Mouse (Mus musculus) spleen, adult 2 months (tissue): ENCODE data around the gene 4931428F04Rik.

Experiments used
- CTCF ChIP-seq: fragments of 200-500 bp; IDR thresholded peaks from 2 replicates; pipeline ENCODE4 v1.5.1; 2011; ENCODE audit warnings: mild to moderate bottlenecking, inconsistent platforms; ENCODE audit not compliant: insufficient read depth, insufficient read length, insufficient replicate concordance; ENCODE audit errors: extremely low read depth
- POLR2A ChIP-seq: fragments of 200-500 bp; IDR thresholded peaks from 2 replicates; pipeline ENCODE4 v1.6.1; 2011; ENCODE audit warnings: low read depth, low read length, inconsistent platforms

DNA sequence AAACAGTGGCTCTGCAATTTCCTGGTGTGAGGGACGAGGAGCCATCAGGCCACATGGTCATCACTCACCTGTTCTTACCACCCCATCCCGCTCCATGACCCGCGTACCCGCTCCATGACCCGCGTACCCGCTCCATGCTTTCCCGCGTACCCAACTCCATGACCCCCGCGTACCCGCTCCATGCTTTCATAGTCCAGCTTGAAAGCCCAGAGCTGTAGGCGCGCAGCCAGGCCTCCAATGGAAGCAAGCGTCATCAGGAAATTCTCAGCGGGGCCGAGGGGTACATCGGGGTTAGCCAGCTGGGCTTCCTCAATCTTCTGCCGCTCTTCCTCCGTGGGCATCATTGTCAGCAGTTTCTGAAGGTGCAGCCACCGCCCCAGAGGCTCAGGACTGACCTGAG is 41.8 kb upstream of the 4931428F04Rik start:
- TF ChIP-seq CTCF = no peak
- TF ChIP-seq POLR2A = no peak
